Mouse (Mus musculus): ENCODE results near the gene Galns. TPM values are rescaled to one million over a fixed set of nuclear protein-coding genes. Genes with fewer than 3 reads are reported as not detected.

Galns gene
- total RNA-seq, 2 experiments from 2014 or later = 8.1 to 8.3 TPM

DNA sequence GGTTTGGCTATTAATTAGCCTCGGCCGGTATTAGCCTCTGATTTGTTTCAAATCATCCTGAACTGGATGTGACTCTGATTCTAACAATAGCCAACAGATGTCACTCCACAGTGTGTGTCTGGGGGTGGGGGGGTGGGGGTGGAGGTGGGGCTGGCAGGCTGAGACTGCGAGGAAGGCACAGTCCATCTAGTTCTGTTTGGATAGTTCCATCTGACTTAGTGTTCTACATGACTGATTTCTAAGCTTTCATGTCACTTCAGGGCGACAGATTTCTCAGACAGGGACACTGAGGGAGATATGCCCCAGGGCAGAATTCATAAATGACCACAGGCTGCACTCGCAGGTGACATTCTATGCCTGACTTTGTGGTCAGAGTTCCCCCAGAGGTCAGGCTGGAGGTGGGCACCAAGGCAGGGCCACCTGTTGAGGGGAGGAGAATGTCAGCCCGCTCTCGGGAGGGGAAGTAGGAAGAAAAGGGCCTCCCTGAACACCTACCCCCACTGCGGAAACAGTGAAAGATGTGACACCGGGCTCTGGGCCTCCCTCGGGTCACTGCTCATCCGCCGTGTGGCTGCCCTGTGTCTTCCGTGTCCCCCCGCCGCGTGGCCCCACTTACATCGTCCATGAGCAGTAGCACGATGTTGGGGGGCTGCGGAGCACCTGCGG, 518 bp downstream of the Galns start:
- intact Hi-C loops (cut with DNase I) = loop anchor here (2.0 to 5.0 kb wide), 3 partner anchors 34 to 110 kb away; partner anchors contain the start of genes Aprt and Cdt1
- no peak for DNase-seq (ENCODE audit: extremely low spot score in 1 of 2, low spot score in 2 of 2)
- H3K4me3 ChIP-seq = peak overlapping the region; percentile 72
- peak overlapping the region; percentile 82 for H3K27ac ChIP-seq
- TF ChIP-seq CTCF (IDR thresholded peaks at IDR 0.05) = no peak

- Histone ChIP-seq H3K27ac (no peak overlapping the region), H3K4me3 (no peak overlapping the region)
- intact Hi-C loops (cut with DNase I) = loop anchor here (2.0 to 5.0 kb wide), 3 partner anchors 33 to 109 kb away; partner anchors contain the start of genes Aprt and Cdt1
- TF ChIP-seq CTCF (IDR thresholded peaks at IDR 0.05) = no peak; the same call in 1 of the 2 replicates
- DNase-seq (ENCODE audit: extremely low spot score in 1 of 2, low spot score in 2 of 2) = no peak
Observed at GRCm38 (mm10) chr8:122610209-122610608, 1.1 kb downstream of the Galns start.

- intact Hi-C loops (cut with DNase I) = loop anchor here (5.0 kb wide), 1 partner anchor 460 kb away; no protein-coding TSS in a partner anchor
- Histone ChIP-seq H3K4me3 (no peak overlapping the region), H3K27ac (no peak overlapping the region)
- TF ChIP-seq CTCF (IDR thresholded peaks at IDR 0.05) = no peak
- no peak for DNase-seq (ENCODE audit: extremely low spot score in 1 of 2, low spot score in 2 of 2)
Observed at GRCm38 (mm10) chr8:122606810-122607209, 4.5 kb downstream of the Galns start.

GRCm38 (mm10) chr8:122605367-122605766, 5.9 kb downstream of the Galns start:
- intact Hi-C loops (cut with DNase I) = loop anchor here (5.0 kb wide), 1 partner anchor 462 kb away; no protein-coding TSS in a partner anchor
- no peak overlapping the region for H3K4me3 ChIP-seq
- TF ChIP-seq CTCF (IDR thresholded peaks at IDR 0.05) = no peak
- H3K27ac ChIP-seq = no peak overlapping the region
- DNase-seq (ENCODE audit: extremely low spot score in 1 of 2, low spot score in 2 of 2) = no peak

DNA sequence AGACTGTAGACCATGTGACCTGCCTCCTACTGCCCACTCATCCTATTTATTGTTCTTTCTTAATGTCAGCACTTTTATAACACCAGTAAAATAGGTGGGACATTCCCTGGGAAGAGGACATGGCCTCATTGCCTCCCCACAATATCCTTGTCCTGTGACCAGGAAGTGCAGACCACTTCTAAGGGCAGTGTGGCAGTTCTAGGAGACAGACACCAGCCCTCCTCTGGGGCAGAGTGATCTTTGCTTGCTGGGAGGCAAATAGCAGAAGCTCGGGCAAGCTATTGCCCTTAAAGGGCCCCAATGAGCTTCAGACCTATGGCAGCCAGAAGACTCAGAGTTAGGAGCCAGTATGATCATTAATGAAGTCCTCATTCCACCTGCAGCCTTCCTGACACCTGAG, 6.6 kb downstream of the Galns start:
- H3K27ac ChIP-seq = no peak overlapping the region
- no peak for TF ChIP-seq CTCF (IDR thresholded peaks at IDR 0.05)
- DNase-seq (ENCODE audit: extremely low spot score in 1 of 2, low spot score in 2 of 2) = no peak
- intact Hi-C loops (cut with DNase I) = loop anchor here (5.0 kb wide), 1 partner anchor 463 kb away; no protein-coding TSS in a partner anchor
- no peak overlapping the region for H3K4me3 ChIP-seq

- Histone ChIP-seq H3K4me3 (no peak overlapping the region), H3K27ac (no peak overlapping the region)
- intact Hi-C loops (cut with DNase I) = no loop called here
- no peak for TF ChIP-seq CTCF (IDR thresholded peaks at IDR 0.05)
- no peak for DNase-seq (ENCODE audit: extremely low spot score in 1 of 2, low spot score in 2 of 2)
Observed at GRCm38 (mm10) chr8:122600666-122601065, 10.6 kb downstream of the Galns start.

- H3K27ac ChIP-seq = no peak overlapping the region
- no peak overlapping the region for H3K4me3 ChIP-seq
- DNase-seq (ENCODE audit: extremely low spot score in 1 of 2, low spot score in 2 of 2) = no peak
- intact Hi-C loops (cut with DNase I) = no loop called here
- no peak for TF ChIP-seq CTCF (IDR thresholded peaks at IDR 0.05)
Observed at GRCm38 (mm10) chr8:122596031-122596430, 15.2 kb downstream of the Galns start.

DNA sequence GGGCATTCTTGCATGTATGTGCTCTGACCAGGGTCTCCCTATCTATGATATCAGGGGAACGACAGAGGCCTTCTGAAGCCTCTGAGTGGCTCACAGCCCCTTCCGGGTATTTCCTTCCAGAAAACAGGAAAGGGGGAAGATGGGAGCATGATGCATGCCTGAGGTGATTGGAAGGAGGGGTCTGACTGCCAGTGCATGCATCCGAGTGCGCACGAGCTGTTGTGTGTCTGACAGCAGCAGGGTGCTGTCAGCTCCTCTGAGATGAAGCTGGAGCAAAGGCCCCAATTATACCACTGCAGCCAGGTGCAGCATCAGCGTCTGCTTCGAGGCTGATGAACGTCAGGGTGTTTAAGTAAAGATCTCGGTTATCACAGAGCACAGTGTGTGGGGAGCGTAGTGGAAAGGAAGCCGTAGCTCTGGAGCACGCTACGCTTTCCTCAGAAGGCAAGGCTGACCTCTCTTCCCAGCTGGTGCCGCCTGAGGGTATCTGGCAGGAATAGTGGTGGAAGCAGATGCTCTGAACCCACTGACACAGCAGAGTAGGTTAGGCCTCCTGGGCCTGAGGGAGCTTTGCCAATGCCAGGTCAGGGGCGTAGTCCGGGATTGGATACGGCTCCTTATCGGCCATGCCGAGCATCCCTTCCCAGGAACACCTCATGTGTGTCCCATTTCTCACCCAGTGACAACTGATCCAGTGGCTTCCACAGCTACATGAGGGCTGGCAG, 17.3 kb downstream of the Galns start:
- no peak for TF ChIP-seq CTCF (IDR thresholded peaks at IDR 0.05)
- intact Hi-C loops (cut with DNase I) = no loop called here
- no peak for DNase-seq (ENCODE audit: extremely low spot score in 1 of 2, low spot score in 2 of 2)
- no peak overlapping the region for H3K4me3 ChIP-seq
- no peak overlapping the region for H3K27ac ChIP-seq

DNA sequence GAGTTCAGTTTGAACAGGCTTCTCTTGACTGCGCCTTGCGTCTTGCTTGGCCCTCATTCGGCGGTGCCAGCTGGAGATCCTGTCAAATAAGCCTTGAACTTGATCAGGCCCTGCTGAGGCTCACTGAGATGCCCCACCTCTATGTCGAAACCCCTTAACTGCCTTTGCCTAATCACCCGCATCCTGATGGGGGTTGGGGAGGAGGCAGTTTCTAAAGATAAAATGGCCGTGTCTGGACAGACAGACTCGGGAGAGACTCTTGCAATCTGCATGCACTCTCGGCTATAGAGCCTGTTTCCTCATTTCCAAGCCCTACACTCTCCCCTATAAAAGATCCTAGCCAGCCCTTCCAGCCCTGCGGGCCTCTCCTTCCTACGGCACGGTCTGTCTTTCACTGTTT, 18.0 kb downstream of the Galns start:
- intact Hi-C loops (cut with DNase I) = no loop called here
- no peak for TF ChIP-seq CTCF (IDR thresholded peaks at IDR 0.05)
- DNase-seq (ENCODE audit: extremely low spot score in 1 of 2, low spot score in 2 of 2) = no peak
- Histone ChIP-seq H3K4me3 (no peak overlapping the region), H3K27ac (no peak overlapping the region)

- DNase-seq (ENCODE audit: extremely low spot score in 1 of 2, low spot score in 2 of 2) = no peak
- no peak for TF ChIP-seq CTCF (IDR thresholded peaks at IDR 0.05)
- intact Hi-C loops (cut with DNase I) = no loop called here
- no peak overlapping the region for H3K27ac ChIP-seq
- no peak overlapping the region for H3K4me3 ChIP-seq
Observed at GRCm38 (mm10) chr8:122586749-122587148, 24.5 kb downstream of the Galns start.

- DNase-seq (ENCODE audit: extremely low spot score in 1 of 2, low spot score in 2 of 2) = no peak
- Histone ChIP-seq H3K4me3 (no peak overlapping the region), H3K27ac (no peak overlapping the region)
- TF ChIP-seq CTCF (IDR thresholded peaks at IDR 0.05) = no peak
- intact Hi-C loops (cut with DNase I) = no loop called here
Observed at GRCm38 (mm10) chr8:122586171-122586570, 25.1 kb downstream of the Galns start.

DNA sequence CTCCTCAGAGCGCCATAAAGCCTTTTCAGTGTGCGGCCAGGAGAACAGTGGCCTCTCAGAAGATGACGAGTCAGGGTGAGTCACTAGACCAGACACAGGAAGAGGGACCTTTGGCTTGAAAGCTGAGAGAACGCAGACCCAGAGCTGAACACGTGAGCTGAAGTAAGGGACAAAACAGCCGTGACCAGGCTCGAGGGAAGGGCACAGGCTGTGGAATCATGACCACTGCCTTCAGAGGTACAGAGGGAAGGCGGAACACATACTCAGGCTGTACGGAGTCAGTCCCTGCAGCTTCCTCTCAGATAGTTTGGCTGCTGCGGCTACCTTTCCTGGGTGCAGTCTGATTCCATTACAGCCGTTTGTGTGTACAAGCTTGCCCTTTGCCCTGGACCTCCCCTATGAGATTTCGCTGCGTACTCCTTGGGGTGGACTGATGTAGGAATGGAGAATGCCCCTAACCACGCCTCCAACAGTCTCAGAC, 25.8 kb downstream of the Galns start:
- H3K27ac ChIP-seq = no peak overlapping the region
- DNase-seq (ENCODE audit: extremely low spot score in 1 of 2, low spot score in 2 of 2) = no peak
- intact Hi-C loops (cut with DNase I) = no loop called here
- TF ChIP-seq CTCF (IDR thresholded peaks at IDR 0.05) = no peak
- no peak overlapping the region for H3K4me3 ChIP-seq
